Mouse (Mus musculus) heart, postnatal 0 days (tissue): Measurements from ENCODE around the gene Hist1h2bf. TPM values are rescaled to one million over a fixed set of nuclear protein-coding genes. Genes with fewer than 3 reads are reported as not detected.

Source experiments
- ATAC-seq: fragments of 200-750 bp; cut with Nextera tagmentation; 2 replicates; pipeline ENCODE4 v1.8.0; 2017; ENCODE audit warnings: low read depth, moderate number of reproducible peaks, moderate library complexity; ENCODE audit not compliant: insufficient read depth
- DNase-seq: peaks from one replicate; pipeline ENCODE4 v3.0.0-alpha.2; 2016; ENCODE audit warnings: low spot score
- H3K27ac ChIP-seq: fragments of 300-500 bp; sonication (generic); 2 replicates; pipeline ENCODE4 v1.5.1; 2014; ENCODE audit warnings: low read depth, mild to moderate bottlenecking
- H3K27me3 ChIP-seq: fragments of 300-500 bp; sonication (generic); 2 replicates; pipeline ENCODE4 v1.6.1; 2014; ENCODE audit warnings: low read length, mixed read lengths; ENCODE audit not compliant: control insufficient read depth, insufficient read depth
- H3K36me3 ChIP-seq: fragments of 300-500 bp; sonication (generic); replicated peaks from 2 replicates; pipeline ENCODE4 v1.6.1; 2014; ENCODE audit warnings: low read length, mixed read lengths; ENCODE audit not compliant: control insufficient read depth, insufficient read depth
- H3K4me1 ChIP-seq: fragments of 300-500 bp; sonication (generic); 2 replicates; pipeline ENCODE4 v1.6.1; 2014; ENCODE audit warnings: antibody characterized with exemption; ENCODE audit not compliant: control insufficient read depth, insufficient read depth
- H3K4me2 ChIP-seq: fragments of 300-500 bp; sonication (generic); 2 replicates; pipeline ENCODE4 v1.6.1; 2014; ENCODE audit warnings: low read depth, mild to moderate bottlenecking, low read length, moderate library complexity
- H3K4me3 ChIP-seq: fragments of 300-500 bp; sonication (generic); 2 replicates; pipeline ENCODE4 v1.5.1; 2014; ENCODE audit warnings: low read depth, low read length
- H3K9ac ChIP-seq: fragments of 300-500 bp; sonication (generic); replicated peaks from 2 replicates; pipeline ENCODE4 v1.6.1; 2014; ENCODE audit warnings: low read depth, low read length, mixed read lengths
- H3K9me3 ChIP-seq: fragments of 300-500 bp; sonication (generic); replicated peaks from 2 replicates; pipeline ENCODE4 v1.6.1; 2016; ENCODE audit warnings: low read length; ENCODE audit not compliant: control insufficient read depth
- CTCF ChIP-seq: IDR thresholded peaks from 2 replicates; pipeline ENCODE4 v1.5.1; 2016; ENCODE audit warnings: antibody characterized with exemption, control low read depth, low read depth
- EP300 ChIP-seq: IDR thresholded peaks from 2 replicates; pipeline ENCODE4 v1.6.1; 2016; ENCODE audit warnings: antibody characterized with exemption, low read depth
- WGBS: fragments of 180-500 bp; shearing (Covaris S2); extraction: QIAGEN DNeasy Blood & Tissue Kit; methylation state at CpG from one replicate; pipeline ENCODE4 v1.1.7; 2014; 5-methylcytosine and 5-hydroxymethylcytosine counted together
- polyA plus RNA-seq: library from polyadenylated mRNA; unstranded; fragments of >200 nt; fragmentation: Nextera tagmentation; extraction: Ambion mirVana; gene quantifications from 2 replicates; pipeline ENCODE4 v1.2.1, GENCODE M21; 2015
- total RNA-seq: library from RNA; depleted of rRNA; stranded (reverse); fragments of >200 nt; gene quantifications from 2 replicates; pipeline ENCODE4 v1.2.3, GENCODE M21; 2014; ENCODE audit warnings: low replicate concordance

Hist1h2bf gene
- total and polyA plus RNA-seq, 2 experiments from 2014 or later = 1.3 to 603 TPM

GRCm38 (mm10) chr13:23530181-23530900 lies 43.7 kb downstream of the Hist1h2bf start:
- Histone ChIP-seq H3K4me2 (peak overlapping the region; percentile 79), H3K36me3 (no peaks in the 10 kb centered on the region), H3K27me3 (no peaks in the 10 kb centered on the region), H3K9ac (peak overlapping the region; percentile 87), H3K9me3 (no peaks in the 10 kb centered on the region), H3K4me3 (peak overlapping the region; percentile 63), H3K4me1 (peaks cover 20% of the 10 kb centered on the region), H3K27ac (peak overlapping the region; percentile 100)
- TF ChIP-seq CTCF = no peak
- no peak for TF ChIP-seq EP300
- WGBS = under 1% methylated on average over 20 of the region's 20 CpGs
- ATAC-seq = no peak
- peak; percentile 43 for DNase-seq

GRCm38 (mm10) chr13:23529480-23530165 lies 44.4 kb downstream of the Hist1h2bf start:
- Histone ChIP-seq H3K4me2 (peak overlapping the region; percentile 79), H3K9ac (peak overlapping the region; percentile 87), H3K4me1 (peaks cover 19% of the 10 kb centered on the region), H3K36me3 (no peaks in the 10 kb centered on the region), H3K4me3 (peak overlapping the region; percentile 63), H3K9me3 (no peaks in the 10 kb centered on the region), H3K27me3 (no peaks in the 10 kb centered on the region), H3K27ac (peak overlapping the region; percentile 100)
- TF ChIP-seq CTCF (no peak), EP300 (no peak)
- 24% methylated on average over 2 of the region's 2 CpGs for WGBS
- ATAC-seq (no peak), DNase-seq (peak; percentile 80)

- Histone ChIP-seq H3K4me1 (peaks cover 14% of the 10 kb centered on the region), H3K27ac (peak overlapping the region; percentile 100), H3K4me2 (no peak overlapping the region), H3K4me3 (no peak overlapping the region), H3K9ac (0 out of 2 replicates have a peak overlapping the region, but pooled peaks have one; percentile 28), H3K9me3 (no peaks in the 10 kb centered on the region), H3K27me3 (no peaks in the 10 kb centered on the region), H3K36me3 (no peaks in the 10 kb centered on the region)
- TF ChIP-seq EP300 (no peak), CTCF (no peak)
- WGBS = 75% methylated on average over 5 of the region's 5 CpGs
- DNase-seq (no peak), ATAC-seq (no peak)
These were observed 45.0 kb downstream of the Hist1h2bf start for GRCm38 (mm10) chr13:23529005-23529404.

- Histone ChIP-seq H3K27ac (no peak overlapping the region), H3K27me3 (no peaks in the 10 kb centered on the region), H3K9me3 (no peaks in the 10 kb centered on the region), H3K36me3 (no peaks in the 10 kb centered on the region), H3K4me1 (peaks cover 8% of the 10 kb centered on the region), H3K4me2 (peak overlapping the region; percentile 54), H3K4me3 (peak overlapping the region; percentile 32), H3K9ac (peak overlapping the region; percentile 15; the same call in 1 of the 2 replicates)
- under 1% methylated on average over 17 of the region's 17 CpGs for WGBS
- DNase-seq (peak; percentile 87), ATAC-seq (no peak)
- no peak for TF ChIP-seq CTCF
- no peak for TF ChIP-seq EP300
These were observed 47.7 kb downstream of the Hist1h2bf start for GRCm38 (mm10) chr13:23526312-23526711.

- Histone ChIP-seq H3K4me1 (peaks cover 8% of the 10 kb centered on the region), H3K9ac (no peak overlapping the region), H3K4me3 (peak overlapping the region; percentile 32), H3K4me2 (peak overlapping the region; percentile 54), H3K27ac (no peak overlapping the region), H3K9me3 (no peaks in the 10 kb centered on the region), H3K36me3 (no peaks in the 10 kb centered on the region), H3K27me3 (no peaks in the 10 kb centered on the region)
- WGBS = 4% methylated on average over 10 of the region's 10 CpGs
- TF ChIP-seq EP300 = no peak
- no peak for TF ChIP-seq CTCF
- ATAC-seq (no peak), DNase-seq (no peak)
These were observed 48.1 kb downstream of the Hist1h2bf start for GRCm38 (mm10) chr13:23525901-23526300.
